Mouse (Mus musculus): ENCODE measurements at regions not wholly inside any gene's neighbourhood (a gene's known extent, or its start where the extent isn't known, plus 50 kb on each side); places are given as distances from the start of the nearest gene placed in this dataset.
"Not testable (repeated sequence)": the region's sequence is repeated elsewhere in the genome, so short reads cannot be mapped to it uniquely, and the experiment has no call there.

- no peak for DNase-seq (ENCODE audit: extremely low read depth, low read depth)
These were observed 266.2 kb upstream of the 1700008P02Rik start for GRCm38 (mm10) chr3:6886200-6887052.

DNA sequence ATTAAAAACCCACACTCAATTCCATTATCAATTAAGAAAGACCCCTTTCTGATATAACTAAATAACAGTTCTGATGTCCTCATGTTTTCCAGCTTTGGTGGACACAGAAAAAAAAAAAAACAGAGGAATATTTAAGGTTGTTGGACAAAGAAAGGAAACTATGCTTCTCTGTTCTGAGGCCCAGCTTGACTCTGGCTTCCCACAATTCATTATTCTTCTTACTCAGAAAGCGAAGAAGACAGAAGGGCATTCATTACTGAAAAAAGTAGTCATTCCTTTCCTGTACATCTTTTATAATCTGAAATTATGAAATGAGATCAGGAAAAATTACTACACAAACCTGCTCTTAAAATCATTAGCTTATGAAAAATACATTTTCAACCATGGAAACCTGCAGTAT, 263.2 kb upstream of the 1700008P02Rik start:
- no peak for DNase-seq (ENCODE audit: extremely low read depth, low read depth)

- no peak for DNase-seq (ENCODE audit: extremely low read depth, low read depth)
These were observed 256.0 kb upstream of the 1700008P02Rik start for GRCm38 (mm10) chr3:6876265-6876664.

DNA sequence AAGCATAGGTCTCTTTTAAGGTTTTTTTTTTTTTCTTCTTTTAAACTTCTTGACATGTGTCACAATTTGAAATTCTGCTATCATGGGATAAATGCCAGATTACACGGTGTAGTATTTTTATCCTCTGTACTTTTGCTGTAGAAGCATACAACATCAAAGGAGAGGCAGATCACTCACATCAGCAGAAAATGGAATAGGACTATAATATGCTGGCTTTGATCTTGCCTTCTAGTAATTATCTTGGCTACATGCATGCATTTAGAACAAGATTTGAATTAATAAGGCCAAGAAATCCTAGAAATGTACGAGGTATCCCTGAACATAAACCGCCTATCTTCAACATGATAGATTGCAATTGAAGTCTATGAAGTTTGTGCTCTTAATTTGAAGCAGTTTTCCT, 251.9 kb upstream of the 1700008P02Rik start:
- no peak for DNase-seq (ENCODE audit: extremely low read depth, low read depth)

DNA sequence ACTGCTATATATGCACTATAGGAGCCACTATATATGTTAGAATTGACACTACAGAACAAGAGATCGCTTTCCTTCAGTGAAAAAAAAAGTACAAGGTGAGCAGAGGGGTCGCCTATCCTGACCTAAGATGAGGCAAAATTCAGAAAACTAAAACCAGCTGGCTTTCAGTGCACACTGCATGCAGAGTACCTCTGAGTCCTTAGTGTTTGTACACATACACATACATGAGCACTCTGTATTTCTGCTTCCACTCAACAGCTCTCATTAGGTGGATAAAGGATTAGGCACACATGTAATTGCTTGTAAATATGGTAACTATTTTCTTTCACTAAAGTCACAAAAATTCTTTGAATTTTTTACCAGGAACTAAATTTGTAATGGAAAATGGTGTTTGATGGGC, 251.5 kb upstream of the 1700008P02Rik start:
- no peak for DNase-seq (ENCODE audit: extremely low read depth, low read depth)

DNA sequence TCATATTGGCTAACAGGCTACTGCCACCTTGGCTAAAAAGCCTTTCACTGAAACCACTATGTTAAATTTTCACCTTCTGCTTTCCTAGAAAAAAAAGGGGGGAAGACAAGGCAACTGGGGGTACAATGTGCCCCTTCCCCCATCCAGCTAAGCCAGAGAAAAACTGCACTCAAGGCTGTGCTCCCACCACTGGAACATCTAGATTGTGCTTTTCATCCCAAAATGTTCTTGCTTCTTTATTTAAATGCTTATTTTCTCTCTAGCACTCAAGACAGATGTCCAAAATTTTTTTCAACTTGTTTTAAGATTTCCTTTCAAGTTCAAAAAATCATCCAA, 245.9 kb upstream of the 1700008P02Rik start:
- DNase-seq (ENCODE audit: extremely low read depth, low read depth): no peak

DNA sequence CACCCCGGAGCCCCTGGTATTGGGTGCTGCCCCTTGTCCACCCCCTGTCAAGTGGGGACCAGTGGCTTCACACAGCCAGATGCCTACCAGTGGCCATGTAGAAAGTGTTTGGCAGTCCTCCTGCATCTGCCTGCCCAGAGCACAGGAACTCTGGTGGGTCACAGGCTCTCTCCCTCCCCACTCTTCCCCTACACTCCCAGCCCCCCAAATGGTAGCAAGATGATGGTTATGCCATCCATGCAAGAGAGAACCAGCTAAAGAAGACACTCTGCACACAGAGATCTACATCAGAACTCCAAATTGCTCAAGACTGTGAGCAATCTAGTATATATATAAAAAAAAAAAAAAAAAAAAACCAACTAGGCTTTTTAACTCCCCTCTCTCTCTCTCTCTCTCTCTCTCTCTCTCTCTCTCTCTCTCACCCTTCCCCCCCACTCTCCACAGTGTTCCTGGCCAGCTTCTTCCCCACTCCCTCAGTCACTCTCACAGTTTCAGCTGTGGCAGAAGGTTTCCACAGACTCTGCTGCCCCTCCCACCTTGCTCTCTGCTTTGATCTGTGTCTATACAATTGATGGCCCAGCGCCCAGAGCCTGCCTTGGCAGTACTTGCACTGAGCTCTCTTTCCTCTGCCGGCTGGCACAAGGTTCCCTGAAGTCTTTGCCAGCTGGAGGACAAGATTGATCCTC, 245.4 kb upstream of the 1700008P02Rik start:
- DNase-seq (ENCODE audit: extremely low read depth, low read depth): no peak

- no peak for DNase-seq (ENCODE audit: extremely low read depth, low read depth)
These were observed 239.6 kb upstream of the 1700008P02Rik start for GRCm38 (mm10) chr3:6859866-6860180.

- DNase-seq (ENCODE audit: extremely low read depth, low read depth): no peak
These were observed 239.0 kb upstream of the 1700008P02Rik start for GRCm38 (mm10) chr3:6858982-6859865.

- DNase-seq (ENCODE audit: extremely low read depth, low read depth): no peak
These were observed 199.1 kb upstream of the 1700008P02Rik start for GRCm38 (mm10) chr3:6819332-6819731.

- no peak for DNase-seq (ENCODE audit: extremely low read depth, low read depth)
These were observed 192.1 kb upstream of the 1700008P02Rik start for GRCm38 (mm10) chr3:6812346-6812745.

DNA sequence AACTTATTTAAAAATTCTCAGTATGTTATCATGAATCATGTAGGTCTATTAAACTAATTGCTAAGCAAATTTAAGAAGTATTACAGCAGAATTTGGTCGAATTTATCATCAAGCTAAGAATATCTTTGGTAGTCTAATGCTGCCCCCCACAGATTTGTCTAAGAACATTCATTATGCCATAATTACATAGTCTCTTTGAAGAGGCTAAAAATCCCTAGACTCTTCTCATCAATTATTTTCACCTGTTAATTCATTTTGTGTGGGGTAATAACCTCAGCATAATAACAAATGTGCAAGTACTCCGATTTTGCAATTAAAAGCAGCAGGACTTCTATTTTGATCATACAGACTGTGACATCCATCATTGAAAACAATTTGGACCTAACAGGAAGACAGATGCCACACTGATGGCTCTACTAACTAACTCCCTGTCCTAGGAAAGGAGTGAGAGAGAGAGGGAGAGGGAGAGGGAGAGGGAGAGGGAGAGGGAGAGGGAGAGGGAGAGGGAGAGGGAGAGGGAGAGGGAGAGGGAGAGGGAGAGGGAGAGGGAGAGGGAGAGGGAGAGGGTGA, 189.2 kb upstream of the 1700008P02Rik start:
- DNase-seq (ENCODE audit: extremely low read depth, low read depth): no peak

- DNase-seq (ENCODE audit: extremely low read depth, low read depth): peak; percentile 26
These were observed 180.0 kb upstream of the 1700008P02Rik start for GRCm38 (mm10) chr3:6800092-6800716.

GRCm38 (mm10) chr3:6768506-6768905, 148.3 kb upstream of the 1700008P02Rik start:
- no peak for DNase-seq (ENCODE audit: extremely low read depth, low read depth)

DNA sequence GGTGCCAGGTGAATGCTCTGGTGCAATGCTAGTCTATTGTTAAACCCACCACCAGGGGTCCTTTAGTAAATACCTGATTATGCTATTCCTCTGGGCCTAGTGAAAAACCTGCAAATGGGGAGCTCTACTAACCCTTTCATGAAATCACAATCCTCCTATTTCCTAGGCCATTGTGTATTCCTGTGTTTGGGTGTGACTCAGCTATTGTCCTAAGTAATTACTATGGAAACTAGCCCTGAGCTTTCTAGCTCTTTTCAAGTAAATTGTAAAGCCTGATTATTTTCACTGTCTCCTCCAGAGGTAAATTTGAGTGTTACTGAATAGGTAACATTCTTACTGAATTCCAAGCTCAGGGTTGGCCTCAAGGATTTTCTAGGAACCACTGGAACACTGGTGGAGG, 147.8 kb upstream of the 1700008P02Rik start:
- not testable (repeated sequence) for DNase-seq (ENCODE audit: extremely low read depth, low read depth)

GRCm38 (mm10) chr3:6759172-6759571, 138.9 kb upstream of the 1700008P02Rik start:
- no peak for DNase-seq (ENCODE audit: extremely low read depth, low read depth)

DNA sequence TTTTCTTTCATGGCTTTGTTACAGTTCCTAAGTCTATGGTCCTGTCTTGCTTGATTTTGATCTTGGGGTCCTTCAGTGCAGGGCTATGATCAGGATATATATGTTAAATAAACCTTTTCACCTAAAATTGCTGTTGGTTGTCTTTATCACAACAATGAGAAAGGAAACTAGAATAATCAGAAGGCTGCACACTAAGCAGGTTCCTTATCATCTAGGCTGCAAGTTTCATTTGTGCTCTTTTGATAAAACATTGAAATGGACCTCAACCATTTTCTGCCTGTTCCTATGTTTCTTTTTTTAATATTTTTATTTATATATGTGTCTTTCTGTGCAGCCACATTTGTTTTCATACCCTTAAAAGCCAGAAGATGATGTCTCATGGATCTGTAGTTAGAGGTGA, 137.3 kb upstream of the 1700008P02Rik start:
- DNase-seq (ENCODE audit: extremely low read depth, low read depth): peak; percentile 12

GRCm38 (mm10) chr3:6750746-6751145, 130.5 kb upstream of the 1700008P02Rik start:
- DNase-seq (ENCODE audit: extremely low read depth, low read depth): not testable (repeated sequence)

DNA sequence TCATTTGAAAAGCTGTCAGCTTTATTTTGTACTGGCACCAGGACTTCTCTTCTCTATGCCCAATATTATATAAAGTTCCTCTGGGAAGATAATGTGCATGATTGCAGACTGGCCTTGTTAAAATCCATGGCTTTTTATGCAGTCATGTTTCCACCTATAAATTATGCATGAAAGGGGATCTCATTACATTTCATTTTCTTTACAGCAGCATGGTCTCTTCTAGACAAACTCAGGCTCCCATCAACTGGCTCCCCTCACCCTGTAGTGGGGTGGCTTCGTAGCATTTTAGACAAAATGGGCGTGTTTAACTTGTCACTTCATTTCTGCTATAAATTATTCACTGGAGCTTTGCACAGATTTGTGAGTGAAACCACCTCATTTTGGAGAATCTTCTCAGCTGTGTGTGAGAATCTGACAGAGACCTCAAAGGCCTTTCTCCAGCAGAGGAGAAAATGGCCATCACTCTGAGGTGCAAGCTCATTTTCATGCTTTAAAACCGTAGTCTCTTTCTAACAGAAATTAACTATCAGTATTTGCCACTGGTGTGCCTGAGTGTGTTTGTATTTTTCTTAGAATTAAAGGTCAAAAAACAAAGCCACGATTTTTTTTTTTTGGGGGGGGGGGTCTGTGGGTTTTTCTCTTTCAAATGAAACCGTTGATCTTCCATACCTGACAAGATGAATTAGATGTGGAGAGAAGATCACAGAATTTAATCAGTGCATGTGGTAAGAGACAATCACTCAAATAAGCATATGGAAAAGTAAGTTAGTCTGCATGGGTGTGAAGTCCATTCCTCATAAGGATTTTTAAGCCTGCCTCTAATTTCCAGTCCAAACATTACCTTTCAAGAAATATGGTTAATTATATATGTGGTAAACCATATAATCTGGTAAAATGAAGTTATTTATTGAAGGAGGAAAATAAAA, 111.4 kb upstream of the 1700008P02Rik start:
- DNase-seq (ENCODE audit: extremely low read depth, low read depth): no peak

DNA sequence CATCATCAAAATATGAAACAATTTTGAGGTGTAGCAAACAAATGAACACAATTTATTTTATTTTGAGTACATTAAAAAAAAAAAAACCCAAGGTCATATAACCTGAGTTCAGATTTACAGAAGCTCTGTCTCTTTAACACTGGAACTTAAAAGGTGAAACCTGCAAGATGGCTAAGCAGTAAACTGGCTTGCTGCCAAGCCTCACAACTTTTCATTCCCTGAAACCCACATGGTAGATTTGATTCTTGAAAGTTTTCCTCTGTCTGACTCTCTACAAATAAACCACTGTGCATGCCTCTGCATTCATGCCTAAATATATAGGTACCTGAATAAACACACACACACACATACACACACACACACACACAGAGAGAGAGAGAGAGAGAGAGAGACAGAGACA, 109.8 kb upstream of the 1700008P02Rik start:
- no peak for DNase-seq (ENCODE audit: extremely low read depth, low read depth)

Measured in MEL-GATA-1-ER (cell line).